Mouse (Mus musculus): ENCODE data around the gene Chkb.

GRCm38 (mm10) chr15:89387127-89387526, 42.6 kb downstream of the Chkb start:
- TF ChIP-seq GATA1 (IDR thresholded peaks at IDR 0.05; ENCODE audit: low read length) (no peak), TAL1 (IDR thresholded peaks at IDR 0.05; ENCODE audit: low read length) (no peak)

Measured in erythroblast, embryonic 14.5 days (primary cell).